Mouse (Mus musculus): ENCODE results near the gene Xrcc1.
"Not testable (repeated sequence)": the region's sequence is repeated elsewhere in the genome, so short reads cannot be mapped to it uniquely, and the experiment has no call there.

Gene Xrcc1

GRCm38 (mm10) chr7:24546068-24546614, at the start of gene Xrcc1, which contains the start of gene Pinlyp:
Gene Xrcc1 (plus strand): TSS chr7:24546289.
Gene Pinlyp (minus strand): TSS chr7:24546118.
- DNase-seq (ENCODE audit: low read depth, low spot score): no peak

- DNase-seq (ENCODE audit: low read depth, low spot score): no peak
Observed at GRCm38 (mm10) chr7:24499856-24500577, 46.1 kb upstream of the Xrcc1 start.

GRCm38 (mm10) chr7:24500929-24501328, 45.2 kb upstream of the Xrcc1 start:
- peak; percentile 44 for DNase-seq (ENCODE audit: low read depth, low spot score)

GRCm38 (mm10) chr7:24501492-24501891, 44.6 kb upstream of the Xrcc1 start:
- DNase-seq (ENCODE audit: low read depth, low spot score): no peak

- no peak for DNase-seq (ENCODE audit: low read depth, low spot score)
Observed at GRCm38 (mm10) chr7:24504004-24504403, 42.1 kb upstream of the Xrcc1 start.

GRCm38 (mm10) chr7:24504868-24505267, 41.2 kb upstream of the Xrcc1 start:
- DNase-seq (ENCODE audit: low read depth, low spot score): no peak

GRCm38 (mm10) chr7:24505447-24506064, 40.5 kb upstream of the Xrcc1 start:
- DNase-seq (ENCODE audit: low read depth, low spot score): no peak

GRCm38 (mm10) chr7:24506065-24506459, 40.0 kb upstream of the Xrcc1 start:
- DNase-seq (ENCODE audit: low read depth, low spot score): no peak

GRCm38 (mm10) chr7:24506476-24506837, 39.6 kb upstream of the Xrcc1 start:
- DNase-seq (ENCODE audit: low read depth, low spot score): no peak

- peak; percentile 92 for DNase-seq (ENCODE audit: low read depth, low spot score)
Observed at GRCm38 (mm10) chr7:24506838-24507725, 39.0 kb upstream of the Xrcc1 start, which contains the start of gene Zfp428. Gene Zfp428 (plus strand): TSS chr7:24507006.

- no peak for DNase-seq (ENCODE audit: low read depth, low spot score)
Observed at GRCm38 (mm10) chr7:24507726-24508114, 38.4 kb upstream of the Xrcc1 start.

GRCm38 (mm10) chr7:24512355-24512754, 33.7 kb upstream of the Xrcc1 start, which contains the start of gene AC161166.1:
Gene AC161166.1 (minus strand): TSS chr7:24512455.
- DNase-seq (ENCODE audit: low read depth, low spot score): no peak

GRCm38 (mm10) chr7:24516319-24516718, 29.8 kb upstream of the Xrcc1 start:
- not testable (repeated sequence) for DNase-seq (ENCODE audit: low read depth, low spot score)

GRCm38 (mm10) chr7:24517077-24517476, 29.0 kb upstream of the Xrcc1 start:
- no peak for DNase-seq (ENCODE audit: low read depth, low spot score)

- DNase-seq (ENCODE audit: low read depth, low spot score): no peak
Observed at GRCm38 (mm10) chr7:24517654-24518053, 28.4 kb upstream of the Xrcc1 start.

GRCm38 (mm10) chr7:24519130-24519529, 27.0 kb upstream of the Xrcc1 start:
- DNase-seq (ENCODE audit: low read depth, low spot score): no peak

- DNase-seq (ENCODE audit: low read depth, low spot score): not testable (repeated sequence)
Observed at GRCm38 (mm10) chr7:24520054-24520453, 26.0 kb upstream of the Xrcc1 start.

GRCm38 (mm10) chr7:24522805-24523204, 23.3 kb upstream of the Xrcc1 start:
- no peak for DNase-seq (ENCODE audit: low read depth, low spot score)

- DNase-seq (ENCODE audit: low read depth, low spot score): no peak
Observed at GRCm38 (mm10) chr7:24523723-24524122, 22.4 kb upstream of the Xrcc1 start.

- no peak for DNase-seq (ENCODE audit: low read depth, low spot score)
Observed at GRCm38 (mm10) chr7:24524978-24525377, 21.1 kb upstream of the Xrcc1 start.

GRCm38 (mm10) chr7:24525686-24526420, 20.2 kb upstream of the Xrcc1 start:
- no peak for DNase-seq (ENCODE audit: low read depth, low spot score)

Measured in mesoderm, embryonic 11.5 days (tissue).